Mouse (Mus musculus): ENCODE measurements around the gene Olfr809.

Olfr809 gene

GRCm38 (mm10) chr10:129774338-129774737 lies at the start of gene Olfr809:
Gene Olfr809, plus strand, starts transcription at chr10:129774638.
- ATAC-seq (ENCODE audit: low TSS enrichment), result no peak

GRCm38 (mm10) chr10:129729275-129729674 lies 45.2 kb upstream of the Olfr809 start, which contains the start of gene Olfr805:
Gene Olfr805, minus strand, starts transcription at chr10:129729375.
- no peak for ATAC-seq (ENCODE audit: low TSS enrichment)

- ATAC-seq (ENCODE audit: low TSS enrichment), result no peak
Measured at GRCm38 (mm10) chr10:129741821-129742220, 32.6 kb upstream of the Olfr809 start, which contains the start of gene Olfr806. Gene Olfr806, minus strand, starts transcription at chr10:129741921.

- no peak for ATAC-seq (ENCODE audit: low TSS enrichment)
Measured at GRCm38 (mm10) chr10:129757693-129758092, 16.7 kb upstream of the Olfr809 start, which contains the start of gene Olfr807. Gene Olfr807, minus strand, starts transcription at chr10:129757793.

DNA sequence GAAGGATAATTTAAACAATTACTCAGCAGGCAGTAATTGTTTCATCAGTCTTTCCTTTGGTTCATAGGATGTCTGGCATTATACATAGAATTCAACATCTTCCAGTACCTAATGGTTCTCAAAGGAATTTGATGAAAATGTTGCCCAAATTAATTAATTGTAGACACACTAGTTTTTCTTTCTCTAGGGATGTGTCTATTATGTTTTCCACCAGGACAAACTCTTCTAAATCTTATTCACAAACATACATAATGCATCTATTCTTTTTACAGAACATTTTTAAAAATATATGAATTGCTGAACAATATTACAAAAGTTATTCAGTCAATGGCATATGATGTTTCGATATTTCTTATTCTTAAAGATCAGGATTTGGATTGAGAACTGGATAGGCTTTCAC lies 9.3 kb upstream of the Olfr809 start, which contains the start of gene Olfr808:
Gene Olfr808 (plus strand): TSS at position 301 of the 400 bp plus-strand sequence.
- no peak for ATAC-seq (ENCODE audit: low TSS enrichment)

GRCm38 (mm10) chr10:129778123-129778522 lies 3.7 kb downstream of the Olfr809 start:
- ATAC-seq (ENCODE audit: low TSS enrichment), result no peak

DNA sequence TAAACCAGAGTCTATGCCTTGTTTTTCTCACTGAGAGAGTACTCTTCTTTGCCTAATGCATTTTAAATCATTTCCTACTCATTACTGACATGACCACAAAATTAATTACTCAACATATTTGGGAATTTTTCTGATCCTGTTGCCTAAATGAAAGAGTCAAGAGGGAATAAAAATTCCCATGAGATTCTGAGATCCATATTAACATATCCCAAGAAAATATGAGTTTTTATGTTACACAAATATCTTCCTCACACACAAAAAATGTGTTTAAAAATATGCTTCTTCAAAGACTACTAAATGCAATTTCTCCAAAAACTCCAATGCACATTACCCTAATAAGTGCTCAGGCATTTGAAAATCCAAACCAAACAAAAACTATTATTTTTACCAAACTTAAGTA lies 20.4 kb downstream of the Olfr809 start, which contains the start of gene Olfr810:
Gene Olfr810 (minus strand): TSS at position 101 of the 400 bp plus-strand sequence.
- no peak for ATAC-seq (ENCODE audit: low TSS enrichment)

DNA sequence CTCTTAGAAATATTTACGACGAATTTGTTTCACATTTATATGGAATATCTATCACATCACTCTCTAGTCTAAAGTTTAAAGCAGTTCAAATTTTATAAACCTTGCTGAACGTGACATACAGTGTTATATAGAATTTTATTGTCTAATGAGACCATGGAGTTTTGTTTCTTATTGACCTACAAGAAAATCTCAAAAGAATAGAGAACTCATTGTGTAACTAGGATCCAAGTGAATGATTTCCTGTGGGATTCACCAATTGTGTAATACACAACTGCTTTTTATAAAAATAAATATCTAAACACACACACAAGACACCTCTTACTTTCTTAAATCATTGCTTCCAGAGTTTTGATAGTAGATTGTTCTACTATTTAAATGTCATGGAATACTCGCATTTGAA lies 29.9 kb downstream of the Olfr809 start, which contains the start of gene Olfr811:
Gene Olfr811 (minus strand): TSS at position 101 of the 400 bp plus-strand sequence.
- ATAC-seq (ENCODE audit: low TSS enrichment), result no peak

Data from frontal cortex, adult (tissue).